Mouse (Mus musculus) liver, postnatal 0 days (tissue): ENCODE measurements around the gene Dnajb11.

Experiments used
- CTCF ChIP-seq: sonication (generic); IDR thresholded peaks from 2 replicates; pipeline ENCODE4 v1.5.1; 2016; ENCODE audit warnings: antibody characterized with exemption, low read depth
- EP300 ChIP-seq: IDR thresholded peaks from 2 replicates; pipeline ENCODE4 v1.6.1; 2016; ENCODE audit warnings: antibody characterized with exemption, low read depth, mild to moderate bottlenecking

DNA sequence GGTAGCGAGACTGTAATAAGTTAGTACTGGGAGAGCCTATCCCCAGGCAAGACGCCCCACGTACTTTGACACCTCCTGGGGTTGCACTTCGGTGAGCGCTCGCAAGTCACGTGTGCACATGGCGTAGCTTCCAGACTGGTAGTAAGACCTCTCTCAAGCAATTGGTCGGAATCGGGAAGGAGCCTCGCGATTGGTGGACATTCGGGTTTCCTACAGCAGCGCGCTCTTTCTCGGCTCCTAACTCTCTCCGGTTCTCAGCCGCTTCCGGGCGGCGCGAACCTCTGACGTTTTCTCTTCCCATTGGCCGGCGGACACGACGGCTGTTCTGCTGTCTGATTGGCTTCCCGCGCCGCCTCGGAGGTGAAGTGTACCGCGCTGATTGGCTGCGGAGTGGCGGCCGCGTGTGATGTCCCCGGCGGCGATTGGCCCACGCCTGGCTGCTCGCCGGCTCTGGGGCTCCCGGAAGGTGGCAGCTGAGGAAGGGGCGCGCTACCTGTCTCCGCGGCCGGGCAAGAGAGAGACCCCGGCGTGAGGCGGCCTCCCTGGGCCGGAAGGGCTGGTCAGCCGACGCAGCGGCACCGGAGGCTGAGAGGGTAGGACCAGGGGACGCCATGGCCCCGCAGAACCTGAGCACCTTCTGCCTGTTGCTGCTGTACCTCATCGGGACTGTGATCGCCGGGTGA lies at the start of gene Dnajb11, which contains the start of gene Tbccd1:
- no peak for TF ChIP-seq CTCF
- TF ChIP-seq EP300: no peak
